Mouse (Mus musculus): ENCODE results near the gene Dlg1. TPM values are rescaled to one million over a fixed set of nuclear protein-coding genes. Genes with fewer than 3 reads are reported as not detected.

Gene Dlg1
- total RNA-seq, 1 experiment = 70.3 TPM

- DNase-seq (ENCODE audit: low read depth, low spot score) = no peak
- TF ChIP-seq ZNF384 (IDR thresholded peaks at IDR 0.05; ENCODE audit: low read depth, low read length) = no peak
- TF ChIP-seq ZC3H11A (IDR thresholded peaks at IDR 0.05; ENCODE audit: borderline replicate concordance, low read depth, low read length) = no peak
- TF ChIP-seq HCFC1 (IDR thresholded peaks at IDR 0.05; ENCODE audit: borderline replicate concordance, insufficient read depth, low read length) = no peak
- TF ChIP-seq MAFK (IDR thresholded peaks at IDR 0.05; ENCODE audit: insufficient read depth, low read depth, low read length) = no peak
- TF ChIP-seq CHD2 (IDR thresholded peaks at IDR 0.05; ENCODE audit: low read depth, low read length) = no peak
- in situ Hi-C loops (cut with MboI; ENCODE audit: low sequenced_read_pairs in 2 of 2, unreplicated experiment in 2 of 2) = no loop called here
- H3K4me3 ChIP-seq (ENCODE audit: insufficient read depth in 1 of 2, low read depth in 1 of 2, low read length in 2 of 2, poor library complexity in 1 of 2, severe bottlenecking in 1 of 2) = no peak overlapping the region
- no peaks in the 10 kb centered on the region for H3K4me1 ChIP-seq (ENCODE audit: control insufficient read depth in 2 of 2, insufficient read depth in 2 of 2, low read length in 2 of 2, poor library complexity in 1 of 2)
- no peaks in the 10 kb centered on the region for H3K9me3 ChIP-seq (ENCODE audit: control insufficient read depth, insufficient read depth, low read depth, low read length)
- H3K9ac ChIP-seq (ENCODE audit: insufficient read depth, low read depth, low read length, poor library complexity, severe bottlenecking) = no peak overlapping the region
- no peak overlapping the region for H3K27ac ChIP-seq (ENCODE audit: insufficient read depth, low read depth, low read length, poor library complexity, severe bottlenecking)
- H3K36me3 ChIP-seq (ENCODE audit: control insufficient read depth, insufficient read depth, low read length, poor library complexity, severe bottlenecking) = peaks cover 2% of the 10 kb centered on the region; the same call in 1 of the 2 replicates
Measured at GRCm38 (mm10) chr16:31754172-31755025, 91.2 kb downstream of the Dlg1 start.

GRCm38 (mm10) chr16:31755053-31755452 is 91.8 kb downstream of the Dlg1 start:
- Histone ChIP-seq H3K36me3 (ENCODE audit: control insufficient read depth, insufficient read depth, low read length, poor library complexity, severe bottlenecking) (peaks cover 2% of the 10 kb centered on the region; the same call in 1 of the 2 replicates), H3K9me3 (ENCODE audit: control insufficient read depth, insufficient read depth, low read depth, low read length) (no peaks in the 10 kb centered on the region), H3K27ac (ENCODE audit: insufficient read depth, low read depth, low read length, poor library complexity, severe bottlenecking) (no peak overlapping the region), H3K4me1 (ENCODE audit: control insufficient read depth in 2 of 2, insufficient read depth in 2 of 2, low read length in 2 of 2, poor library complexity in 1 of 2) (no peaks in the 10 kb centered on the region), H3K4me3 (ENCODE audit: insufficient read depth in 1 of 2, low read depth in 1 of 2, low read length in 2 of 2, poor library complexity in 1 of 2, severe bottlenecking in 1 of 2) (no peak overlapping the region), H3K9ac (ENCODE audit: insufficient read depth, low read depth, low read length, poor library complexity, severe bottlenecking) (no peak overlapping the region)
- no peak for TF ChIP-seq CHD2 (IDR thresholded peaks at IDR 0.05; ENCODE audit: low read depth, low read length)
- TF ChIP-seq ZNF384 (IDR thresholded peaks at IDR 0.05; ENCODE audit: low read depth, low read length) = no peak
- no peak for TF ChIP-seq ZC3H11A (IDR thresholded peaks at IDR 0.05; ENCODE audit: borderline replicate concordance, low read depth, low read length)
- no peak for TF ChIP-seq HCFC1 (IDR thresholded peaks at IDR 0.05; ENCODE audit: borderline replicate concordance, insufficient read depth, low read length)
- TF ChIP-seq MAFK (IDR thresholded peaks at IDR 0.05; ENCODE audit: insufficient read depth, low read depth, low read length) = no peak
- no peak for DNase-seq (ENCODE audit: low read depth, low spot score)
- in situ Hi-C loops (cut with MboI; ENCODE audit: low sequenced_read_pairs in 2 of 2, unreplicated experiment in 2 of 2) = no loop called here

GRCm38 (mm10) chr16:31756436-31756835 is 93.2 kb downstream of the Dlg1 start:
- H3K4me1 ChIP-seq (ENCODE audit: control insufficient read depth in 2 of 2, insufficient read depth in 2 of 2, low read length in 2 of 2, poor library complexity in 1 of 2) = no peaks in the 10 kb centered on the region
- H3K36me3 ChIP-seq (ENCODE audit: control insufficient read depth, insufficient read depth, low read length, poor library complexity, severe bottlenecking) = peaks cover 2% of the 10 kb centered on the region; the same call in 1 of the 2 replicates
- H3K9me3 ChIP-seq (ENCODE audit: control insufficient read depth, insufficient read depth, low read depth, low read length) = no peaks in the 10 kb centered on the region
- H3K9ac ChIP-seq (ENCODE audit: insufficient read depth, low read depth, low read length, poor library complexity, severe bottlenecking) = no peak overlapping the region
- in situ Hi-C loops (cut with MboI; ENCODE audit: low sequenced_read_pairs in 2 of 2, unreplicated experiment in 2 of 2) = no loop called here
- no peak overlapping the region for H3K4me3 ChIP-seq (ENCODE audit: insufficient read depth in 1 of 2, low read depth in 1 of 2, low read length in 2 of 2, poor library complexity in 1 of 2, severe bottlenecking in 1 of 2)
- DNase-seq (ENCODE audit: low read depth, low spot score) = no peak
- no peak for TF ChIP-seq ZC3H11A (IDR thresholded peaks at IDR 0.05; ENCODE audit: borderline replicate concordance, low read depth, low read length)
- TF ChIP-seq HCFC1 (IDR thresholded peaks at IDR 0.05; ENCODE audit: borderline replicate concordance, insufficient read depth, low read length) = no peak
- TF ChIP-seq ZNF384 (IDR thresholded peaks at IDR 0.05; ENCODE audit: low read depth, low read length) = no peak
- TF ChIP-seq CHD2 (IDR thresholded peaks at IDR 0.05; ENCODE audit: low read depth, low read length) = no peak
- TF ChIP-seq MAFK (IDR thresholded peaks at IDR 0.05; ENCODE audit: insufficient read depth, low read depth, low read length) = no peak
- H3K27ac ChIP-seq (ENCODE audit: insufficient read depth, low read depth, low read length, poor library complexity, severe bottlenecking) = no peak overlapping the region

- in situ Hi-C loops (cut with MboI; ENCODE audit: low sequenced_read_pairs in 2 of 2, unreplicated experiment in 2 of 2) = no loop called here
Measured at GRCm38 (mm10) chr16:31757606-31758005, 94.4 kb downstream of the Dlg1 start.

More at GRCm38 (mm10) chr16:31757606-31758005, 94.4 kb downstream of the Dlg1 start:
- peaks cover 2% of the 10 kb centered on the region; the same call in 1 of the 2 replicates for H3K36me3 ChIP-seq (ENCODE audit: control insufficient read depth, insufficient read depth, low read length, poor library complexity, severe bottlenecking)
- H3K4me3 ChIP-seq (ENCODE audit: insufficient read depth in 1 of 2, low read depth in 1 of 2, low read length in 2 of 2, poor library complexity in 1 of 2, severe bottlenecking in 1 of 2) = no peak overlapping the region
- no peak overlapping the region for H3K27ac ChIP-seq (ENCODE audit: insufficient read depth, low read depth, low read length, poor library complexity, severe bottlenecking)
- DNase-seq (ENCODE audit: low read depth, low spot score) = no peak
- no peaks in the 10 kb centered on the region for H3K9me3 ChIP-seq (ENCODE audit: control insufficient read depth, insufficient read depth, low read depth, low read length)
- TF ChIP-seq ZC3H11A (IDR thresholded peaks at IDR 0.05; ENCODE audit: borderline replicate concordance, low read depth, low read length) (no peak), MAFK (IDR thresholded peaks at IDR 0.05; ENCODE audit: insufficient read depth, low read depth, low read length) (no peak), HCFC1 (IDR thresholded peaks at IDR 0.05; ENCODE audit: borderline replicate concordance, insufficient read depth, low read length) (no peak), ZNF384 (IDR thresholded peaks at IDR 0.05; ENCODE audit: low read depth, low read length) (no peak), CHD2 (IDR thresholded peaks at IDR 0.05; ENCODE audit: low read depth, low read length) (no peak)
- no peaks in the 10 kb centered on the region for H3K4me1 ChIP-seq (ENCODE audit: control insufficient read depth in 2 of 2, insufficient read depth in 2 of 2, low read length in 2 of 2, poor library complexity in 1 of 2)
- no peak overlapping the region for H3K9ac ChIP-seq (ENCODE audit: insufficient read depth, low read depth, low read length, poor library complexity, severe bottlenecking)

All from ES-E14 (cell line).